Comparison of ENCODE assay signal across 9 mouse cellular contexts in the genomic region with DNA sequence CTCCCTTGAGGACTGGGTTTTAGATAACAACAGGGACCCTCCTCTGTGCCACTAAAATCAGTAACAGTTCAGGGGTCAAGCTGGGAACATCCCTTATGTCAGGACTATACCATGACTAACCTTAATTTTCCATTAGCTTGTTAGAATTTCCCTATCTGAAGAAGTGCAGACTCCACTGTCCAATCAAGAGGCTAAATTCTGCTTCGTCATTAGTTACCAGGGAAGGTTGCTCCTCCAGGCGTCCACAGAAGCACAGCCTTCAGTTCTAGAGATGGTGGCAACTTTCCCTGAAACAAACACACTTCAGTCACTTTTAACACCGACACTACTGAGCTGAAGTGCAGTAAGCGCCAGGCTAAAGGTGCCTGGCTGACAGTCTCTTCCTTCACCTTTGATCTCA. TPM values are rescaled to one million over a fixed set of nuclear protein-coding genes. Genes with fewer than 3 reads are reported as not detected.
DNase-seq lines count a peak whose midpoint lies in the region; ATAC-seq and TF ChIP-seq lines count a peak whose summit lies in the region.
"Had no signal": no experiment of that assay in that cellular context is flagged by ENCODE, and none has a peak within 500 bp of the region (broad histone marks: within the 10 kb centered on the region; RNA-seq: fewer than 3 reads in every experiment).

No protein-coding gene starts in this region.

- 0 out of 2 replicates have a peak, but pooled peaks cover 2% of the 10 kb centered on the region for H3K4me1 ChIP-seq in hindbrain, embryonic 11.5 days (replicated peaks; ENCODE audit: control insufficient read depth, insufficient read depth, low read length)
- H3K4me1 ChIP-seq in hindbrain, embryonic 16.5 days (ENCODE audit: control insufficient read depth, insufficient read depth, low read depth, low read length): 0 out of 2 replicates have a peak, but pooled peaks cover 2% of the 10 kb centered on the region
- H3K4me1 ChIP-seq in ES-E14 (ENCODE audit: control insufficient read depth in 2 of 2, insufficient read depth in 2 of 2, low read length in 2 of 2, poor library complexity in 1 of 2): peaks cover 0 to 2% of the 10 kb centered on the region in 2 experiments; a peak in 1 of 4 replicates
- 0 out of 2 replicates have a peak, but pooled peaks cover 6% of the 10 kb centered on the region for H3K4me1 ChIP-seq in heart, postnatal 0 days (ENCODE audit: control insufficient read depth, insufficient read depth)

- H3K9ac ChIP-seq in hindbrain, embryonic 11.5 days (ENCODE audit: low read depth, low read length): no peak overlapping the region
- no peak overlapping the region for H3K9ac ChIP-seq in hindbrain, embryonic 16.5 days (ENCODE audit: low read depth, low read length)
- H3K9ac ChIP-seq in ES-E14 (ENCODE audit: insufficient read depth, low read depth, low read length, poor library complexity, severe bottlenecking): no peak overlapping the region
- no peak overlapping the region for H3K9ac ChIP-seq in heart, postnatal 0 days (replicated peaks; ENCODE audit: low read depth, low read length)
- H3K9ac ChIP-seq: limb, embryonic 15.5 days had no signal

- no peak for TF ChIP-seq CTCF in heart, postnatal 0 days (IDR thresholded peaks at IDR 0.05; ENCODE audit: low read depth)

- no peaks in the 10 kb centered on the region for H3K36me3 ChIP-seq in hindbrain, embryonic 11.5 days (ENCODE audit: control insufficient read depth, insufficient read depth, low read length)
- H3K36me3 ChIP-seq in hindbrain, embryonic 16.5 days (ENCODE audit: control insufficient read depth, insufficient read depth, low read length): no peaks in the 10 kb centered on the region
- no peaks in the 10 kb centered on the region for H3K36me3 ChIP-seq in ES-E14 (ENCODE audit: control insufficient read depth, insufficient read depth, low read length, poor library complexity, severe bottlenecking)
- no peaks in the 10 kb centered on the region for H3K36me3 ChIP-seq in heart, postnatal 0 days (replicated peaks; ENCODE audit: control insufficient read depth, insufficient read depth, low read length)
- H3K36me3 ChIP-seq: limb, embryonic 15.5 days had no signal

- no peak for TF ChIP-seq EP300 in heart, postnatal 0 days (IDR thresholded peaks at IDR 0.05; ENCODE audit: low read depth)

- WGBS in hindbrain, embryonic 11.5 days: 26% methylated on average over 4 of the region's 4 CpGs
- WGBS in hindbrain, embryonic 16.5 days: 26% methylated on average over 4 of the region's 4 CpGs
- 14% methylated on average over 4 of the region's 4 CpGs for WGBS in heart, postnatal 0 days

- H3K27me3 ChIP-seq in hindbrain, embryonic 11.5 days (ENCODE audit: control insufficient read depth, insufficient read depth, low read length): no peaks in the 10 kb centered on the region
- no peaks in the 10 kb centered on the region for H3K27me3 ChIP-seq in hindbrain, embryonic 16.5 days (replicated peaks; ENCODE audit: control insufficient read depth, insufficient read depth, low read length)
- H3K27me3 ChIP-seq in heart, postnatal 0 days (ENCODE audit: control insufficient read depth, insufficient read depth, low read length): no peaks in the 10 kb centered on the region

- in situ Hi-C loops in ES-E14 (cut with MboI; ENCODE audit: low sequenced_read_pairs in 2 of 2, unreplicated experiment in 2 of 2): no loop called here

- H3K27ac ChIP-seq in hindbrain, embryonic 11.5 days (ENCODE audit: low read depth, low read length): no peak overlapping the region
- no peak overlapping the region for H3K27ac ChIP-seq in hindbrain, embryonic 16.5 days (ENCODE audit: low read depth, low read length)
- no peak overlapping the region for H3K27ac ChIP-seq in ES-E14 (ENCODE audit: insufficient read depth, low read depth, low read length, poor library complexity, severe bottlenecking)
- no peak overlapping the region for H3K27ac ChIP-seq in heart, postnatal 0 days (ENCODE audit: low read depth)
- H3K27ac ChIP-seq: limb, embryonic 15.5 days had no signal

- no peak overlapping the region for H3K4me3 ChIP-seq in hindbrain, embryonic 11.5 days (ENCODE audit: low read depth, low read length)
- no peak overlapping the region for H3K4me3 ChIP-seq in hindbrain, embryonic 16.5 days (ENCODE audit: low read length)
- no peak overlapping the region for H3K4me3 ChIP-seq in ES-E14 (ENCODE audit: insufficient read depth in 1 of 2, low read depth in 1 of 2, low read length in 2 of 2, poor library complexity in 1 of 2, severe bottlenecking in 1 of 2)
- H3K4me3 ChIP-seq in heart, postnatal 0 days (ENCODE audit: low read depth, low read length): no peak overlapping the region
- H3K4me3 ChIP-seq: limb, embryonic 15.5 days had no signal

- H3K4me2 ChIP-seq in hindbrain, embryonic 11.5 days (replicated peaks; ENCODE audit: low read depth, low read length): no peak overlapping the region
- H3K4me2 ChIP-seq in hindbrain, embryonic 16.5 days (ENCODE audit: low read length): no peak overlapping the region
- no peak overlapping the region for H3K4me2 ChIP-seq in heart, postnatal 0 days (ENCODE audit: low read depth, low read length)
- H3K4me2 ChIP-seq: limb, embryonic 15.5 days had no signal

- peak; percentile 70 for DNase-seq in hindbrain, embryonic 11.5 days (ENCODE audit: low spot score)
- DNase-seq in ES-E14 (ENCODE audit: low read depth, low spot score): peak; percentile 36
- peak; percentile 27 for DNase-seq in cerebellum, adult 9-11 months
- DNase-seq in heart, postnatal 0 days (ENCODE audit: low spot score): peak; percentile 63
- DNase-seq in layer of hippocampus, adult 8-10 months (ENCODE audit: low spot score in 2 of 2): peak; percentile 68 to 74
- DNase-seq in thymus, postnatal 0 days (ENCODE audit: low spot score): peak; percentile 72

- no peak for ATAC-seq in hindbrain, embryonic 11.5 days (ENCODE audit: low FRiP score)
- ATAC-seq in hindbrain, embryonic 16.5 days: no peak
- ATAC-seq in heart, postnatal 0 days (ENCODE audit: insufficient read depth, low read depth): peak; percentile 60; the same call in 1 of the 2 replicates
- peak; percentile 76; the same call in 1 of the 2 replicates for ATAC-seq in megakaryocyte-erythroid progenitor cell, adult 5-6 weeks (replicated peaks; ENCODE audit: low FRiP score, low TSS enrichment, poor library complexity, severe bottlenecking)

- no peaks in the 10 kb centered on the region for H3K9me3 ChIP-seq in hindbrain, embryonic 11.5 days (ENCODE audit: control insufficient read depth, low read length)
- no peaks in the 10 kb centered on the region for H3K9me3 ChIP-seq in hindbrain, embryonic 16.5 days (ENCODE audit: control insufficient read depth, low read length)
- H3K9me3 ChIP-seq in ES-E14 (ENCODE audit: control insufficient read depth, insufficient read depth, low read depth, low read length): no peaks in the 10 kb centered on the region
- H3K9me3 ChIP-seq in heart, postnatal 0 days (replicated peaks; ENCODE audit: control insufficient read depth, low read length): no peaks in the 10 kb centered on the region
- H3K9me3 ChIP-seq: limb, embryonic 15.5 days had no signal

RNA-seq across cellular contexts. Expression of a gene that starts 0.9 kb away (rescaled TPM):
- polyA plus RNA-seq in hindbrain, embryonic 11.5 days (2014; fragmentation: Nextera tagmentation; extraction: Ambion mirVana): 1.3 and 2.5 TPM in 2 replicates
- polyA plus RNA-seq in hindbrain, embryonic 16.5 days (2015; fragmentation: Nextera tagmentation; extraction: Ambion mirVana): 3.5 and 4.3 TPM in 2 replicates
- 3.4 and 5.7 TPM in 2 replicates for total RNA-seq in ES-E14 (2012; rRNA removed)
- 1.2 TPM in 1 of 2 replicates, not detected in the other for total RNA-seq in heart, postnatal 0 days (2014; rRNA removed; ENCODE audit: low replicate concordance)
- polyA plus RNA-seq in heart, postnatal 0 days (2015; fragmentation: Nextera tagmentation; extraction: Ambion mirVana): 4.1 and 4.4 TPM in 2 replicates
- total RNA-seq in layer of hippocampus, adult 8-10 months (2022): 10 to 100 TPM in 2 of 4 experiments, 1 to 10 TPM in 2; 1.9 to 25.1 (median 10.1) TPM
- total RNA-seq in megakaryocyte-erythroid progenitor cell, adult 5-6 weeks (2014; fragmentation: Nextera tagmentation): 5.9 TPM in 1 of 2 replicates, not detected in the other
- total RNA-seq in megakaryocyte-erythroid progenitor cell, adult 5-6 weeks (2017): 15.0 and 24.9 TPM in 2 replicates
- 574 and 589 TPM in 2 replicates for polyA plus RNA-seq in thymus, postnatal 0 days (2015; fragmentation: Nextera tagmentation; extraction: Ambion mirVana)

RNA-seq across cellular contexts. Expression of a gene that starts 17.1 kb away (rescaled TPM):
- not detected in 2 replicates for polyA plus RNA-seq in hindbrain, embryonic 11.5 days (2014; fragmentation: Nextera tagmentation; extraction: Ambion mirVana)
- 0.59 and 0.80 TPM in 2 replicates for polyA plus RNA-seq in hindbrain, embryonic 16.5 days (2015; fragmentation: Nextera tagmentation; extraction: Ambion mirVana)
- total RNA-seq in ES-E14 (2012; rRNA removed): 0.48 and 1.6 TPM in 2 replicates
- 5.8 TPM in 1 of 2 replicates, not detected in the other for total RNA-seq in heart, postnatal 0 days (2014; rRNA removed; ENCODE audit: low replicate concordance)
- polyA plus RNA-seq in heart, postnatal 0 days (2015; fragmentation: Nextera tagmentation; extraction: Ambion mirVana): 1.7 and 2.5 TPM in 2 replicates
- total RNA-seq in layer of hippocampus, adult 8-10 months (2022): 10 to 100 TPM in 2 of 4 experiments, 1 to 10 TPM in 1, under 1 TPM in 1; 0.70 to 29.8 (median 13.8) TPM
- 2.0 and 4.4 TPM in 2 replicates for total RNA-seq in megakaryocyte-erythroid progenitor cell, adult 5-6 weeks (2014; fragmentation: Nextera tagmentation)
- total RNA-seq in megakaryocyte-erythroid progenitor cell, adult 5-6 weeks (2017): 12.4 and 31.9 TPM in 2 replicates
- 991 and 995 TPM in 2 replicates for polyA plus RNA-seq in thymus, postnatal 0 days (2015; fragmentation: Nextera tagmentation; extraction: Ambion mirVana)

RNA-seq across cellular contexts. Expression of a gene that starts 20.7 kb away (rescaled TPM):
- polyA plus RNA-seq in hindbrain, embryonic 11.5 days (2014; fragmentation: Nextera tagmentation; extraction: Ambion mirVana): not detected in 2 replicates
- polyA plus RNA-seq in hindbrain, embryonic 16.5 days (2015; fragmentation: Nextera tagmentation; extraction: Ambion mirVana): 0.25 and 0.31 TPM in 2 replicates
- not detected in 2 replicates for total RNA-seq in ES-E14 (2012; rRNA removed)
- not detected in 2 replicates for total RNA-seq in heart, postnatal 0 days (2014; rRNA removed; ENCODE audit: low replicate concordance)
- not detected in 2 replicates for polyA plus RNA-seq in heart, postnatal 0 days (2015; fragmentation: Nextera tagmentation; extraction: Ambion mirVana)
- total RNA-seq in layer of hippocampus, adult 8-10 months (2022): not detected
- total RNA-seq in megakaryocyte-erythroid progenitor cell, adult 5-6 weeks (2014; fragmentation: Nextera tagmentation): 0.50 TPM in 1 of 2 replicates, not detected in the other
- total RNA-seq in megakaryocyte-erythroid progenitor cell, adult 5-6 weeks (2017): not detected in 2 replicates
- polyA plus RNA-seq in thymus, postnatal 0 days (2015; fragmentation: Nextera tagmentation; extraction: Ambion mirVana): 2.3 and 3.1 TPM in 2 replicates
- polyA plus RNA-seq: limb, embryonic 15.5 days had no signal

RNA-seq across cellular contexts. Expression of a gene that starts 47.3 kb away (rescaled TPM):
- polyA plus RNA-seq in hindbrain, embryonic 11.5 days (2014; fragmentation: Nextera tagmentation; extraction: Ambion mirVana): 2.4 and 3.1 TPM in 2 replicates
- 1.7 and 2.3 TPM in 2 replicates for polyA plus RNA-seq in hindbrain, embryonic 16.5 days (2015; fragmentation: Nextera tagmentation; extraction: Ambion mirVana)
- 1.9 and 2.9 TPM in 2 replicates for total RNA-seq in ES-E14 (2012; rRNA removed)
- 0.69 and 4.1 TPM in 2 replicates for total RNA-seq in heart, postnatal 0 days (2014; rRNA removed; ENCODE audit: low replicate concordance)
- polyA plus RNA-seq in heart, postnatal 0 days (2015; fragmentation: Nextera tagmentation; extraction: Ambion mirVana): 2.0 and 3.6 TPM in 2 replicates
- 10 to 100 TPM in 2 of 4 experiments, 1 to 10 TPM in 2; 1.1 to 31.1 (median 11.6) TPM for total RNA-seq in layer of hippocampus, adult 8-10 months (2022)
- total RNA-seq in megakaryocyte-erythroid progenitor cell, adult 5-6 weeks (2014; fragmentation: Nextera tagmentation): 20.3 and 24.1 TPM in 2 replicates
- 68.7 and 80.9 TPM in 2 replicates for total RNA-seq in megakaryocyte-erythroid progenitor cell, adult 5-6 weeks (2017)
- polyA plus RNA-seq in thymus, postnatal 0 days (2015; fragmentation: Nextera tagmentation; extraction: Ambion mirVana): 1,510 and 1,544 TPM in 2 replicates

RNA-seq across cellular contexts. Expression of a gene that starts 49.9 kb away (rescaled TPM):
- polyA plus RNA-seq in hindbrain, embryonic 11.5 days (2014; fragmentation: Nextera tagmentation; extraction: Ambion mirVana): 0.13 TPM in 1 of 2 replicates, not detected in the other
- polyA plus RNA-seq in hindbrain, embryonic 16.5 days (2015; fragmentation: Nextera tagmentation; extraction: Ambion mirVana): not detected in 2 replicates
- total RNA-seq in ES-E14 (2012; rRNA removed): not detected in 2 replicates
- total RNA-seq in heart, postnatal 0 days (2014; rRNA removed; ENCODE audit: low replicate concordance): not detected in 2 replicates
- not detected in 2 replicates for polyA plus RNA-seq in heart, postnatal 0 days (2015; fragmentation: Nextera tagmentation; extraction: Ambion mirVana)
- 1 to 10 TPM in 1 of 4 experiments, under 1 TPM in 3; 0.47 to 1.0 (median 0.73) TPM for total RNA-seq in layer of hippocampus, adult 8-10 months (2022)
- not detected in 2 replicates for total RNA-seq in megakaryocyte-erythroid progenitor cell, adult 5-6 weeks (2014; fragmentation: Nextera tagmentation)
- not detected in 2 replicates for total RNA-seq in megakaryocyte-erythroid progenitor cell, adult 5-6 weeks (2017)
- polyA plus RNA-seq in thymus, postnatal 0 days (2015; fragmentation: Nextera tagmentation; extraction: Ambion mirVana): 0.22 and 0.27 TPM in 2 replicates

Comparison
In these comparisons a context has a peak if more than half of its experiments do, and no peak if none do; other contexts are left out.
1. ATAC-seq: peak in heart, postnatal 0 days (single experiment) and megakaryocyte-erythroid progenitor cell, adult 5-6 weeks (single experiment); none in hindbrain, embryonic 11.5 days (single experiment) and hindbrain, embryonic 16.5 days (single experiment).
2. Peak in every context shown above with its lines, with median percentiles within 50 percentile points of each other: DNase-seq.